Mouse (Mus musculus) intestine, embryonic 15.5 days (tissue): Measurements from ENCODE around the gene Avil. TPM values are rescaled to one million over a fixed set of nuclear protein-coding genes. Genes with fewer than 3 reads are reported as not detected.

Experiments used
- ATAC-seq: fragments of 200-750 bp; cut with Nextera tagmentation; 2 replicates; pipeline ENCODE4 v1.8.0; 2017; ENCODE audit warnings: moderate TSS enrichment, moderate library complexity
- H3K27ac ChIP-seq: fragments of 300-500 bp; sonication (generic); 2 replicates; pipeline ENCODE4 v1.5.1; 2015; ENCODE audit warnings: mild to moderate bottlenecking, inconsistent platforms
- H3K27me3 ChIP-seq: fragments of 300-500 bp; sonication (generic); replicated peaks from 2 replicates; pipeline ENCODE4 v1.6.1; 2015; ENCODE audit warnings: inconsistent platforms
- H3K36me3 ChIP-seq: fragments of 300-500 bp; sonication (generic); 2 replicates; pipeline ENCODE4 v1.6.1; 2015; ENCODE audit warnings: inconsistent platforms
- H3K4me1 ChIP-seq: fragments of 300-500 bp; sonication (generic); replicated peaks from 2 replicates; pipeline ENCODE4 v1.6.1; 2015; ENCODE audit warnings: inconsistent platforms
- H3K4me2 ChIP-seq: fragments of 300-500 bp; sonication (generic); replicated peaks from 2 replicates; pipeline ENCODE4 v1.6.1; 2015; ENCODE audit warnings: mild to moderate bottlenecking, inconsistent platforms
- H3K4me3 ChIP-seq: fragments of 300-500 bp; sonication (generic); replicated peaks from 2 replicates; pipeline ENCODE4 v1.5.1; 2015; ENCODE audit warnings: inconsistent platforms
- H3K9ac ChIP-seq: fragments of 300-500 bp; sonication (generic); 2 replicates; pipeline ENCODE4 v1.6.1; 2015; ENCODE audit warnings: inconsistent platforms
- H3K9me3 ChIP-seq: fragments of 300-500 bp; sonication (generic); 2 replicates; pipeline ENCODE4 v1.6.1; 2016; ENCODE audit warnings: inconsistent platforms
- WGBS: fragments of 180-500 bp; shearing (Covaris S2); methylation state at CpG from one replicate; pipeline ENCODE4 v1.1.7; 2015; 5-methylcytosine and 5-hydroxymethylcytosine counted together
- polyA plus RNA-seq: library from polyadenylated mRNA; unstranded; fragments of >200 nt; fragmentation: Nextera tagmentation; extraction: Ambion mirVana; gene quantifications from 2 replicates; pipeline ENCODE4 v1.2.1, GENCODE M21; 2015

The Avil gene
- polyA plus RNA-seq, 1 experiment from 2014 or later: 0.21 TPM

GRCm38 (mm10) chr10:126972051-126972725, 28.3 kb upstream of the Avil start:
- Histone ChIP-seq H3K4me2 (peak overlapping the region; percentile 44), H3K4me3 (peak overlapping the region; percentile 3; the same call in 1 of the 2 replicates), H3K9me3 (no peaks in the 10 kb centered on the region), H3K4me1 (peaks cover 39% of the 10 kb centered on the region), H3K27ac (peak overlapping the region; percentile 88), H3K9ac (no peak overlapping the region), H3K36me3 (no peaks in the 10 kb centered on the region), H3K27me3 (no peaks in the 10 kb centered on the region)
- 8% methylated on average over 13 of the region's 13 CpGs for WGBS
- peak; percentile 90 for ATAC-seq

- H3K9me3 ChIP-seq: no peaks in the 10 kb centered on the region
- 22% methylated on average over 7 of the region's 7 CpGs for WGBS
- no peaks in the 10 kb centered on the region for H3K27me3 ChIP-seq
- no peaks in the 10 kb centered on the region for H3K36me3 ChIP-seq
- peak; percentile 35 for ATAC-seq
- no peak overlapping the region for H3K9ac ChIP-seq
- H3K27ac ChIP-seq: peak overlapping the region; percentile 88
- H3K4me2 ChIP-seq: peak overlapping the region; percentile 44; the same call in 1 of the 2 replicates
- no peak overlapping the region for H3K4me3 ChIP-seq
- H3K4me1 ChIP-seq: peaks cover 44% of the 10 kb centered on the region
These were observed 27.5 kb upstream of the Avil start for GRCm38 (mm10) chr10:126972988-126973387.

- H3K9ac ChIP-seq: no peak overlapping the region; the same call in 1 of the 2 replicates
- H3K4me1 ChIP-seq: peaks cover 48% of the 10 kb centered on the region
- H3K4me2 ChIP-seq: no peak overlapping the region
- H3K27me3 ChIP-seq: no peaks in the 10 kb centered on the region
- 84% methylated on average over 6 of the region's 6 CpGs for WGBS
- ATAC-seq: no peak
- no peak overlapping the region; the same call in 1 of the 2 replicates for H3K27ac ChIP-seq
- no peaks in the 10 kb centered on the region for H3K9me3 ChIP-seq
- no peaks in the 10 kb centered on the region for H3K36me3 ChIP-seq
- H3K4me3 ChIP-seq: no peak overlapping the region
These were observed 24.8 kb upstream of the Avil start for GRCm38 (mm10) chr10:126975706-126976105.

GRCm38 (mm10) chr10:126977076-126977475, 23.4 kb upstream of the Avil start:
- Histone ChIP-seq H3K9ac (no peak overlapping the region), H3K36me3 (no peaks in the 10 kb centered on the region), H3K27me3 (no peaks in the 10 kb centered on the region), H3K4me1 (peaks cover 49% of the 10 kb centered on the region), H3K4me2 (peak overlapping the region; percentile 15; the same call in 1 of the 2 replicates), H3K9me3 (no peaks in the 10 kb centered on the region), H3K27ac (0 out of 2 replicates have a peak overlapping the region, but pooled peaks have one; percentile 13), H3K4me3 (no peak overlapping the region)
- ATAC-seq: no peak
- 36% methylated on average over 4 of the region's 4 CpGs for WGBS

GRCm38 (mm10) chr10:126978277-126978994, 22.1 kb upstream of the Avil start, which contains the start of gene Ctdsp2:
Gene Ctdsp2 (plus strand): TSS chr10:126978717.
- Histone ChIP-seq H3K27ac (peak within 1 kb of the TSS; percentile 100), H3K9ac (peak within 1 kb of the TSS; percentile 90), H3K4me2 (peak within 1 kb of the TSS; percentile 88), H3K4me1 (peaks cover 49% of the 10 kb centered on the region), H3K36me3 (no peaks in the 10 kb centered on the region), H3K4me3 (peak within 1 kb of the TSS; percentile 92), H3K9me3 (no peaks in the 10 kb centered on the region), H3K27me3 (no peaks in the 10 kb centered on the region)
- ATAC-seq: peak; percentile 92
- WGBS: under 1% methylated on average over 54 of the region's 56 CpGs

GRCm38 (mm10) chr10:126979121-126979635, 21.3 kb upstream of the Avil start:
- H3K9me3 ChIP-seq: no peaks in the 10 kb centered on the region
- H3K9ac ChIP-seq: peak overlapping the region; percentile 90
- H3K4me1 ChIP-seq: peaks cover 56% of the 10 kb centered on the region
- peak overlapping the region; percentile 92 for H3K4me3 ChIP-seq
- H3K36me3 ChIP-seq: no peaks in the 10 kb centered on the region
- peak overlapping the region; percentile 88 for H3K4me2 ChIP-seq
- no peaks in the 10 kb centered on the region for H3K27me3 ChIP-seq
- H3K27ac ChIP-seq: peak overlapping the region; percentile 100
- WGBS: under 1% methylated on average over 51 of the region's 62 CpGs
- peak; percentile 7 for ATAC-seq

- under 1% methylated on average over 55 of the region's 57 CpGs for WGBS
- H3K27ac ChIP-seq: peak overlapping the region; percentile 100
- H3K9ac ChIP-seq: peak overlapping the region; percentile 90
- H3K4me1 ChIP-seq: peaks cover 60% of the 10 kb centered on the region
- peak overlapping the region; percentile 92 for H3K4me3 ChIP-seq
- no peaks in the 10 kb centered on the region; the same call in 1 of the 2 replicates for H3K36me3 ChIP-seq
- no peak for ATAC-seq
- H3K4me2 ChIP-seq: peak overlapping the region; percentile 88
- no peaks in the 10 kb centered on the region for H3K9me3 ChIP-seq
- H3K27me3 ChIP-seq: no peaks in the 10 kb centered on the region
These were observed 20.8 kb upstream of the Avil start for GRCm38 (mm10) chr10:126979636-126980151.

GRCm38 (mm10) chr10:126980221-126980932, 20.1 kb upstream of the Avil start:
- H3K4me1 ChIP-seq: peaks cover 66% of the 10 kb centered on the region
- peak overlapping the region; percentile 90 for H3K9ac ChIP-seq
- H3K9me3 ChIP-seq: no peaks in the 10 kb centered on the region
- H3K4me2 ChIP-seq: peak overlapping the region; percentile 88
- peak overlapping the region; percentile 92 for H3K4me3 ChIP-seq
- 1% methylated on average over 16 of the region's 16 CpGs for WGBS
- ATAC-seq: no peak
- no peaks in the 10 kb centered on the region for H3K27me3 ChIP-seq
- peak overlapping the region; percentile 100 for H3K27ac ChIP-seq
- H3K36me3 ChIP-seq: no peaks in the 10 kb centered on the region; the same call in 1 of the 2 replicates

GRCm38 (mm10) chr10:126980933-126981530, 19.5 kb upstream of the Avil start:
- no peak for ATAC-seq
- no peaks in the 10 kb centered on the region; the same call in 1 of the 2 replicates for H3K36me3 ChIP-seq
- H3K27me3 ChIP-seq: no peaks in the 10 kb centered on the region
- H3K27ac ChIP-seq: peak overlapping the region; percentile 100
- H3K9me3 ChIP-seq: no peaks in the 10 kb centered on the region
- H3K4me1 ChIP-seq: peaks cover 66% of the 10 kb centered on the region
- WGBS: 11% methylated on average over 11 of the region's 11 CpGs
- peak overlapping the region; percentile 88 for H3K4me2 ChIP-seq
- peak overlapping the region; percentile 92 for H3K4me3 ChIP-seq
- H3K9ac ChIP-seq: peak overlapping the region; percentile 90

- peaks cover 69% of the 10 kb centered on the region for H3K4me1 ChIP-seq
These were observed 18.8 kb upstream of the Avil start for GRCm38 (mm10) chr10:126981746-126982145.

GRCm38 (mm10) chr10:126983193-126983725, 17.2 kb upstream of the Avil start:
- Histone ChIP-seq H3K4me1 (peaks cover 76% of the 10 kb centered on the region), H3K4me2 (peak overlapping the region; percentile 88), H3K27me3 (no peaks in the 10 kb centered on the region), H3K27ac (peak overlapping the region; percentile 56), H3K4me3 (peak overlapping the region; percentile 92), H3K36me3 (no peaks in the 10 kb centered on the region; the same call in 1 of the 2 replicates), H3K9me3 (no peaks in the 10 kb centered on the region), H3K9ac (peak overlapping the region; percentile 33; the same call in 1 of the 2 replicates)
- WGBS: 30% methylated on average over 14 of the region's 14 CpGs
- no peak for ATAC-seq

More at GRCm38 (mm10) chr10:126981746-126982145, 18.8 kb upstream of the Avil start:
- Histone ChIP-seq H3K4me3 (peak overlapping the region; percentile 92), H3K36me3 (no peaks in the 10 kb centered on the region; the same call in 1 of the 2 replicates), H3K4me2 (peak overlapping the region; percentile 88), H3K9ac (peak overlapping the region; percentile 90), H3K27ac (no peak overlapping the region), H3K27me3 (no peaks in the 10 kb centered on the region), H3K9me3 (no peaks in the 10 kb centered on the region)
- 44% methylated on average over 3 of the region's 3 CpGs for WGBS
- ATAC-seq: no peak
